Mouse (Mus musculus) myocyte (in vitro differentiated cells): ENCODE measurements around the gene Pamr1. TPM values are rescaled to one million over a fixed set of nuclear protein-coding genes. Genes with fewer than 3 reads are reported as not detected.

Experiments
- H3K27me3 ChIP-seq: one replicate; pipeline ENCODE4 v1.6.1; 2011; ENCODE audit not compliant: control insufficient read depth, insufficient read depth, insufficient read length
- H3K36me3 ChIP-seq: one replicate; pipeline ENCODE4 v1.6.1; 2011; ENCODE audit not compliant: control insufficient read depth, insufficient read depth
- H3K4me2 ChIP-seq: one replicate; pipeline ENCODE4 v1.6.1; 2011; ENCODE audit warnings: low read depth, control low read depth
- H3K4me3 ChIP-seq: one replicate; pipeline ENCODE4 v1.5.1; 2011; ENCODE audit warnings: mild to moderate bottlenecking, control low read depth, moderate library complexity
- H3K79me2 ChIP-seq: one replicate; pipeline ENCODE4 v1.6.1; 2011; ENCODE audit not compliant: control insufficient read depth, insufficient read depth
- H3ac ChIP-seq: one replicate; pipeline ENCODE4 v1.6.1; 2011; ENCODE audit not compliant: control insufficient read depth, insufficient read length
- CEBPB ChIP-seq: IDR thresholded peaks from 2 replicates; pipeline ENCODE4 v1.6.1; 2011; ENCODE audit warnings: mild to moderate bottlenecking, moderate library complexity; ENCODE audit not compliant: poor library complexity, insufficient read depth, severe bottlenecking
- E2F4 ChIP-seq: IDR thresholded peaks from one replicate; pipeline ENCODE4 v1.6.1; 2011; ENCODE audit warnings: mild to moderate bottlenecking, control low read depth, moderate library complexity; ENCODE audit not compliant: insufficient read depth
- MAX ChIP-seq: IDR thresholded peaks from one replicate; pipeline ENCODE4 v1.6.1; 2011; ENCODE audit warnings: low read depth, mild to moderate bottlenecking, control low read depth
- MYOD1 ChIP-seq, 3 experiments: IDR thresholded peaks; one replicate each; pipeline ENCODE4 v1.6.1; 2011; ENCODE audit warnings: control low read depth in 2 of 3, low read depth in 2 of 3, mild to moderate bottlenecking in 2 of 3, moderate library complexity in 1 of 3; ENCODE audit not compliant: insufficient read length in 2 of 3, control insufficient read depth in 1 of 3
- MYOG ChIP-seq, 3 experiments: IDR thresholded peaks; one replicate each; pipeline ENCODE4 v1.6.1; 2011; ENCODE audit warnings: control low read depth in 2 of 3, low read depth in 2 of 3, mild to moderate bottlenecking in 2 of 3; ENCODE audit not compliant: insufficient read length in 2 of 3, control insufficient read depth in 1 of 3, insufficient read depth in 1 of 3
- POLR2A ChIP-seq: IDR thresholded peaks from one replicate; pipeline ENCODE4 v1.6.1; 2011; ENCODE audit warnings: low read depth, mild to moderate bottlenecking, control low read depth, moderate library complexity; ENCODE audit not compliant: insufficient read length
- POLR2AphosphoS2 ChIP-seq: IDR thresholded peaks from one replicate; pipeline ENCODE4 v1.6.1; 2011; ENCODE audit warnings: low read depth, control low read depth; ENCODE audit not compliant: insufficient read length
- REST ChIP-seq: IDR thresholded peaks from one replicate; pipeline ENCODE4 v1.6.1; 2011; ENCODE audit warnings: mild to moderate bottlenecking, control low read depth, moderate library complexity; ENCODE audit not compliant: insufficient read depth, insufficient read length
- SRF ChIP-seq: IDR thresholded peaks from one replicate; pipeline ENCODE4 v1.6.1; 2011; ENCODE audit warnings: low read depth; ENCODE audit not compliant: control insufficient read depth, insufficient read length
- TCF12 ChIP-seq: IDR thresholded peaks from one replicate; pipeline ENCODE4 v1.6.1; 2011; ENCODE audit warnings: mild to moderate bottlenecking, control low read depth; ENCODE audit not compliant: poor library complexity, insufficient read depth, severe bottlenecking
- TCF3 ChIP-seq: IDR thresholded peaks from one replicate; pipeline ENCODE4 v1.6.1; 2011; ENCODE audit warnings: low read depth, control low read depth; ENCODE audit not compliant: insufficient read length
- USF1 ChIP-seq: IDR thresholded peaks from one replicate; pipeline ENCODE4 v1.6.1; 2011; ENCODE audit warnings: low read depth, mild to moderate bottlenecking, control low read depth, moderate library complexity
- polyA plus RNA-seq: library from polyadenylated mRNA; unstranded; fragments of >200 nt; fragmentation: generic; extraction: Trizol; gene quantifications from one replicate; pipeline ENCODE4 v1.2.1, GENCODE M21; 2012; ENCODE audit warnings: missing spikeins

Gene Pamr1
- polyA plus RNA-seq, 1 experiment = not detected

DNA sequence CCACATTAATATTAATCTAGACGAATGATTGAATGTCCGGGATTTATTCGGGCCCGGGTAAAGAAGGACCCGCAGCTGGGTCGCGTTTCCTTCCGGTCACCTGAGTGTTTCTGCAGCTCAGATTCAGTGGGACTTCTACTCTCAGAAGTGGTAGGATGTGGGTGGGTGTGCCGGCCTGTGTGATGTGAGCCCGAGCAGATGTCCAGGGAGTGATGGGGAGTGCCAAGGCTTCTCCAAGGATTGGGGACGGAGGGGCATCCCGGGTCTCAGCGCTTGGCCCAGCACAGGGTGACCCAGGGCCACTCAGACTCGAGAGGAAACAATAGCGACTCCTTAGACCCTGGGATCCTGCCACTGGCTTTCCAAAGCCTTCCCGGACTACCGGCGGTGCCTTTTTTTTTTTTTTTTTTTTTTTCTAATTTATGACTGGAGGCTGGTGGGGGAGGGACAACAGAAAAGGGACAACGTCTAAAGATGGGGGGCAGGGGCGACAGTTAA is 108.4 kb downstream of the Pamr1 start, which contains the start of gene Slc1a2:
Slc1a2 (plus strand) TSS at position 497 of the 498 bp plus-strand sequence.
- Histone ChIP-seq H3K4me2 (no peak within 1 kb of the TSS), H3K27me3 (peaks cover 33% of the 10 kb centered on the region), H3K79me2 (no peaks in the 10 kb centered on the region), H3K36me3 (no peaks in the 10 kb centered on the region), H3K4me3 (no peak within 1 kb of the TSS), H3ac (no peak within 1 kb of the TSS)
- TF ChIP-seq TCF12 (no peak), POLR2A (no peak), MAX (no peak), SRF (no peak), CEBPB (no peak), MYOG (IDR thresholded peaks at IDR 0.05; ENCODE audit: control insufficient read depth in 1 of 3, insufficient read depth in 1 of 3, insufficient read length in 2 of 3, low read depth in 2 of 3) (no peak), POLR2AphosphoS2 (no peak), MYOD1 (IDR thresholded peaks at IDR 0.05; ENCODE audit: control insufficient read depth in 1 of 3, insufficient read length in 2 of 3, low read depth in 2 of 3) (no peak), USF1 (no peak), E2F4 (no peak), REST (no peak), TCF3 (no peak)

GRCm38 (mm10) chr2:102658661-102659520 is 109.1 kb downstream of the Pamr1 start:
- H3K4me3 ChIP-seq = no peak overlapping the region
- no peak overlapping the region for H3ac ChIP-seq
- H3K36me3 ChIP-seq = no peaks in the 10 kb centered on the region
- H3K79me2 ChIP-seq = no peaks in the 10 kb centered on the region
- no peak for TF ChIP-seq MYOG (IDR thresholded peaks at IDR 0.05; ENCODE audit: control insufficient read depth in 1 of 3, insufficient read depth in 1 of 3, insufficient read length in 2 of 3, low read depth in 2 of 3)
- TF ChIP-seq CEBPB = no peak
- TF ChIP-seq E2F4 = no peak
- no peak for TF ChIP-seq TCF12
- no peak for TF ChIP-seq POLR2AphosphoS2
- peaks cover 35% of the 10 kb centered on the region for H3K27me3 ChIP-seq
- H3K4me2 ChIP-seq = no peak overlapping the region

- H3K27me3 ChIP-seq = peaks cover 41% of the 10 kb centered on the region
- H3K79me2 ChIP-seq = no peaks in the 10 kb centered on the region
- no peaks in the 10 kb centered on the region for H3K36me3 ChIP-seq
- TF ChIP-seq MYOG (IDR thresholded peaks at IDR 0.05; ENCODE audit: control insufficient read depth in 1 of 3, insufficient read depth in 1 of 3, insufficient read length in 2 of 3, low read depth in 2 of 3) (no peak), E2F4 (no peak), POLR2AphosphoS2 (no peak), REST (no peak), TCF12 (no peak), MYOD1 (IDR thresholded peaks at IDR 0.05; ENCODE audit: control insufficient read depth in 1 of 3, insufficient read length in 2 of 3, low read depth in 2 of 3) (no peak), CEBPB (no peak), TCF3 (no peak), USF1 (no peak), MAX (no peak), SRF (no peak), POLR2A (no peak)
- no peak overlapping the region for H3K4me3 ChIP-seq
- no peak overlapping the region for H3ac ChIP-seq
- no peak overlapping the region for H3K4me2 ChIP-seq
These were observed 109.7 kb downstream of the Pamr1 start for GRCm38 (mm10) chr2:102659521-102659830.

DNA sequence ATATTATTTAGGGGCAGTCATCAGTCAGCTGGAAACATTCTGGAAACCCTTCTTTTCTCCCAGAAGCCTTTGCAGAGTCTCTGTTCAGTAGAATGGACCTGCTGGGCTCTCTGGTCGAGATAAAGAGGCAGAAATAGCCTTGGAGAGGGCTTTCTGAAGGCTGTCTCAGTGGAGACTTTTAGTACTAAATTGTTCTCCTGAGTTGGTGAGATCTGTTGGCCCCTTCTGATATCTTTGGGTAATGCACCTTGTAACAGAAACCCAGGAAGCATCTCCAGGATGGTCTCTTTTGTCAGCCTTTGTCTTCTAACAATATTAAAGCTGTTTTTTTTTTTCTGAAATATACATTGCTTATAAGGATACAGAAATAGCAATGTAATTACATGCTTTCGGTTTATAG is 111.2 kb downstream of the Pamr1 start:
- peaks cover 53% of the 10 kb centered on the region for H3K27me3 ChIP-seq
- H3K36me3 ChIP-seq = no peaks in the 10 kb centered on the region
- H3ac ChIP-seq = no peak overlapping the region
- TF ChIP-seq TCF3 = no peak
- no peak for TF ChIP-seq USF1
- TF ChIP-seq CEBPB = no peak
- no peak for TF ChIP-seq SRF
- no peak for TF ChIP-seq POLR2A
- no peak for TF ChIP-seq TCF12
- TF ChIP-seq MYOG (IDR thresholded peaks at IDR 0.05; ENCODE audit: control insufficient read depth in 1 of 3, insufficient read depth in 1 of 3, insufficient read length in 2 of 3, low read depth in 2 of 3) = no peak
- no peak for TF ChIP-seq POLR2AphosphoS2
- no peak for TF ChIP-seq E2F4
- TF ChIP-seq REST = no peak
- H3K4me3 ChIP-seq = no peak overlapping the region
- H3K79me2 ChIP-seq = no peaks in the 10 kb centered on the region
- H3K4me2 ChIP-seq = no peak overlapping the region

GRCm38 (mm10) chr2:102662911-102663310 is 113.1 kb downstream of the Pamr1 start:
- peaks cover 48% of the 10 kb centered on the region for H3K27me3 ChIP-seq
- H3K79me2 ChIP-seq = no peaks in the 10 kb centered on the region
- TF ChIP-seq TCF12 (no peak), MYOG (IDR thresholded peaks at IDR 0.05; ENCODE audit: control insufficient read depth in 1 of 3, insufficient read depth in 1 of 3, insufficient read length in 2 of 3, low read depth in 2 of 3) (no peak), E2F4 (no peak), MYOD1 (IDR thresholded peaks at IDR 0.05; ENCODE audit: control insufficient read depth in 1 of 3, insufficient read length in 2 of 3, low read depth in 2 of 3) (no peak), POLR2A (no peak)

More at GRCm38 (mm10) chr2:102662911-102663310, 113.1 kb downstream of the Pamr1 start:
- no peak overlapping the region for H3K4me2 ChIP-seq
- H3K36me3 ChIP-seq = no peaks in the 10 kb centered on the region
- no peak overlapping the region for H3ac ChIP-seq
- H3K4me3 ChIP-seq = no peak overlapping the region
